Mouse (Mus musculus): ENCODE results near the gene Padi1. TPM values are rescaled to one million over a fixed set of nuclear protein-coding genes. Genes with fewer than 3 reads are reported as not detected.

Gene Padi1
- polyA plus RNA-seq, 1 experiment from 2014 or later: 0.12 TPM

DNA sequence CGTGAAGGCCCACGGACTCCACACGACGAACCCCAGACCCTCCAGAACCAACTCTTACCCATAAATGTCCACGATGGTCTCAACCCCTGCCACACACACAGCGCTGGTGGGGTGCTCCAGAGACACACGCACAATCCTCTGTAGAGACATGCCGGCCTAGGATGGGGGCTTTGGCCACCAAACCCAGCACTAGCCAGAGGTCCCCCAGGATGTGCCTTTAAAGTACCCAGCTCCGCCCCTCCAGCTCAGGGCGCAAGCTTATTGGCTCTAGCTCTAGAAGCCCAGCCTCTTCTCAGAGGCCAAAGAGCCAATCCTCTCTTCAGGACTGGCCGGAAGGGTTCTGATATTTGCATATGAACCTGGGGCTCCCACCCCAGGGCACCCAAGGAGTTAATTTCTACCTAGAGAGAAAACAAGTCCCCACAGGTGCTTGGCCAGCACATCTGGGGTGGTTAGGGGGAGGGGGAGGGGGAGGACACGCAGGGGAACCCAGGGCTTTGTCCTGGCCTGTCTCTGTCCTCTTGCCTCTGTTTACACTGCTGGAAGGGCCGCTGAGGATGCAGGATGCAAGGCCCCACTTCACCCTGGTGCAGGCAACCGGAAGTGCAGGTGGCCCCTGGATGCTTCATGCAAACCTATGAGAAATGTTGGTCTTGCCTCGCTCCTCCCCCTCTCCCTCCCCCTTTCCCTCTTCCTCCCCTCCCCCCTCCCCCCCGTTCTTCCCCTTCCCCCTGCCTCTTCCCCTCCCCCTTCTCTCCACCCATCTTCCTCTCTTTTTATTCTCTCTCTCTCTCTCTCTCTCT lies 34.9 kb downstream of the Padi1 start, which contains the start of gene Padi3:
Gene Padi3, minus strand, starts transcription at position 191 of the 803 bp plus-strand sequence.
- H3K27ac ChIP-seq (replicated peaks; ENCODE audit: low read depth, low read length): no peak within 1 kb of the TSS
- H3K9me3 ChIP-seq (ENCODE audit: control insufficient read depth, low read length): no peaks in the 10 kb centered on the region
- no peak for ATAC-seq (ENCODE audit: low FRiP score, low TSS enrichment)
- no peak within 1 kb of the TSS for H3K4me2 ChIP-seq (ENCODE audit: low read length)
- no peak for DNase-seq
- no peak within 1 kb of the TSS for H3K4me3 ChIP-seq (replicated peaks; ENCODE audit: low read depth, low read length)
- 0 out of 2 replicates have a peak, but pooled peaks cover 5% of the 10 kb centered on the region for H3K4me1 ChIP-seq (ENCODE audit: control insufficient read depth, insufficient read depth, low read length)
- no peaks in the 10 kb centered on the region for H3K36me3 ChIP-seq (ENCODE audit: control insufficient read depth, insufficient read depth, low read length)
- 73% methylated on average over 16 of the region's 16 CpGs for WGBS
- H3K27me3 ChIP-seq (ENCODE audit: control insufficient read depth, insufficient read depth, low read length): no peaks in the 10 kb centered on the region
- no peak within 1 kb of the TSS for H3K9ac ChIP-seq (replicated peaks; ENCODE audit: low read length)

- ATAC-seq (ENCODE audit: low FRiP score, low TSS enrichment) (no peak), DNase-seq (no peak)
- no peak overlapping the region for H3K4me2 ChIP-seq (ENCODE audit: low read length)
- H3K27me3 ChIP-seq (ENCODE audit: control insufficient read depth, insufficient read depth, low read length): no peaks in the 10 kb centered on the region
- 84% methylated on average over 8 of the region's 8 CpGs for WGBS
- H3K4me1 ChIP-seq (ENCODE audit: control insufficient read depth, insufficient read depth, low read length): 0 out of 2 replicates have a peak, but pooled peaks cover 5% of the 10 kb centered on the region
- H3K9me3 ChIP-seq (ENCODE audit: control insufficient read depth, low read length): no peaks in the 10 kb centered on the region
- no peaks in the 10 kb centered on the region for H3K36me3 ChIP-seq (ENCODE audit: control insufficient read depth, insufficient read depth, low read length)
- no peak overlapping the region for H3K9ac ChIP-seq (replicated peaks; ENCODE audit: low read length)
- H3K27ac ChIP-seq (replicated peaks; ENCODE audit: low read depth, low read length): no peak overlapping the region
- no peak overlapping the region for H3K4me3 ChIP-seq (replicated peaks; ENCODE audit: low read depth, low read length)
These were observed 36.5 kb downstream of the Padi1 start for GRCm38 (mm10) chr4:140809118-140809517.

GRCm38 (mm10) chr4:140804601-140805000 lies 41.0 kb downstream of the Padi1 start:
- H3K36me3 ChIP-seq (ENCODE audit: control insufficient read depth, insufficient read depth, low read length): no peaks in the 10 kb centered on the region
- no peaks in the 10 kb centered on the region for H3K9me3 ChIP-seq (ENCODE audit: control insufficient read depth, low read length)
- DNase-seq (no peak), ATAC-seq (ENCODE audit: low FRiP score, low TSS enrichment) (no peak)
- 87% methylated on average over 9 of the region's 9 CpGs for WGBS
- H3K4me3 ChIP-seq (replicated peaks; ENCODE audit: low read depth, low read length): no peak overlapping the region
- H3K9ac ChIP-seq (replicated peaks; ENCODE audit: low read length): no peak overlapping the region
- no peak overlapping the region for H3K4me2 ChIP-seq (ENCODE audit: low read length)
- H3K27me3 ChIP-seq (ENCODE audit: control insufficient read depth, insufficient read depth, low read length): no peaks in the 10 kb centered on the region
- no peak overlapping the region for H3K27ac ChIP-seq (replicated peaks; ENCODE audit: low read depth, low read length)
- H3K4me1 ChIP-seq (ENCODE audit: control insufficient read depth, insufficient read depth, low read length): no peaks in the 10 kb centered on the region

GRCm38 (mm10) chr4:140801364-140801763 lies 44.2 kb downstream of the Padi1 start:
- H3K27ac ChIP-seq (replicated peaks; ENCODE audit: low read depth, low read length): no peak overlapping the region
- DNase-seq (no peak), ATAC-seq (ENCODE audit: low FRiP score, low TSS enrichment) (no peak)
- H3K9ac ChIP-seq (replicated peaks; ENCODE audit: low read length): no peak overlapping the region
- no peak overlapping the region for H3K4me2 ChIP-seq (ENCODE audit: low read length)
- no peaks in the 10 kb centered on the region for H3K4me1 ChIP-seq (ENCODE audit: control insufficient read depth, insufficient read depth, low read length)
- H3K9me3 ChIP-seq (ENCODE audit: control insufficient read depth, low read length): no peaks in the 10 kb centered on the region
- H3K4me3 ChIP-seq (replicated peaks; ENCODE audit: low read depth, low read length): no peak overlapping the region
- H3K27me3 ChIP-seq (ENCODE audit: control insufficient read depth, insufficient read depth, low read length): no peaks in the 10 kb centered on the region
- 88% methylated on average over 3 of the region's 3 CpGs for WGBS
- H3K36me3 ChIP-seq (ENCODE audit: control insufficient read depth, insufficient read depth, low read length): no peaks in the 10 kb centered on the region

- H3K4me3 ChIP-seq (replicated peaks; ENCODE audit: low read depth, low read length): no peak overlapping the region
- 82% methylated on average over 3 of the region's 3 CpGs for WGBS
- H3K4me1 ChIP-seq (ENCODE audit: control insufficient read depth, insufficient read depth, low read length): no peaks in the 10 kb centered on the region
- ATAC-seq (ENCODE audit: low FRiP score, low TSS enrichment): no peak
- H3K36me3 ChIP-seq (ENCODE audit: control insufficient read depth, insufficient read depth, low read length): no peaks in the 10 kb centered on the region
- no peak overlapping the region for H3K9ac ChIP-seq (replicated peaks; ENCODE audit: low read length)
- no peak for DNase-seq
- no peak overlapping the region for H3K27ac ChIP-seq (replicated peaks; ENCODE audit: low read depth, low read length)
- no peak overlapping the region for H3K4me2 ChIP-seq (ENCODE audit: low read length)
- no peaks in the 10 kb centered on the region for H3K9me3 ChIP-seq (ENCODE audit: control insufficient read depth, low read length)
- no peaks in the 10 kb centered on the region for H3K27me3 ChIP-seq (ENCODE audit: control insufficient read depth, insufficient read depth, low read length)
These were observed 48.8 kb downstream of the Padi1 start for GRCm38 (mm10) chr4:140796786-140797185.

DNA sequence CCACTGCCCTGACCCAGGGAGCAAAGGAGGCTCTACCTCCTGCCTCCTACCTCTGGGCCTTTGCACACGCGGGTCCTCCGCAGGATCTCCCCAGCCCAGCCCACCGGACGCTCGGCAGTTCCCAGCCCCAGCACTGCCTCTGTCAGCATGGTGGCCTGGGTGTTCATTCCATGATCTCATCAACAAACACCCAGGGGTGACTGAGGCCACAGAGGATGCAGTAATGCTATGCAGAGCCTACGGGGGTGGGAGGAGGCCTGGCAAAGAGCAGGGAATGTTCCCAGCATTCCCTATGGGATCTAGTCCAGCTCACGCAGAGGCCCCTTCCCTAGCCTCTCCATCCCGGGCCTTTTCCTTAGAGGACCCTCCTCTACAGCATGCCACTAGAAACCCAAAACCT lies 50.9 kb downstream of the Padi1 start:
- no peak overlapping the region for H3K27ac ChIP-seq (replicated peaks; ENCODE audit: low read depth, low read length)
- 88% methylated on average over 9 of the region's 9 CpGs for WGBS
- no peaks in the 10 kb centered on the region for H3K9me3 ChIP-seq (ENCODE audit: control insufficient read depth, low read length)
- H3K36me3 ChIP-seq (ENCODE audit: control insufficient read depth, insufficient read depth, low read length): no peaks in the 10 kb centered on the region
- no peak overlapping the region for H3K4me2 ChIP-seq (ENCODE audit: low read length)
- H3K4me1 ChIP-seq (ENCODE audit: control insufficient read depth, insufficient read depth, low read length): no peaks in the 10 kb centered on the region
- no peak for DNase-seq
- no peak overlapping the region for H3K9ac ChIP-seq (replicated peaks; ENCODE audit: low read length)
- ATAC-seq (ENCODE audit: low FRiP score, low TSS enrichment): no peak
- no peaks in the 10 kb centered on the region for H3K27me3 ChIP-seq (ENCODE audit: control insufficient read depth, insufficient read depth, low read length)
- no peak overlapping the region for H3K4me3 ChIP-seq (replicated peaks; ENCODE audit: low read depth, low read length)

GRCm38 (mm10) chr4:140793795-140794194 lies 51.8 kb downstream of the Padi1 start:
- Histone ChIP-seq H3K27ac (replicated peaks; ENCODE audit: low read depth, low read length) (no peak overlapping the region), H3K9ac (replicated peaks; ENCODE audit: low read length) (no peak overlapping the region), H3K27me3 (ENCODE audit: control insufficient read depth, insufficient read depth, low read length) (no peaks in the 10 kb centered on the region), H3K4me2 (ENCODE audit: low read length) (no peak overlapping the region), H3K9me3 (ENCODE audit: control insufficient read depth, low read length) (no peaks in the 10 kb centered on the region), H3K4me3 (replicated peaks; ENCODE audit: low read depth, low read length) (no peak overlapping the region), H3K36me3 (ENCODE audit: control insufficient read depth, insufficient read depth, low read length) (no peaks in the 10 kb centered on the region), H3K4me1 (ENCODE audit: control insufficient read depth, insufficient read depth, low read length) (no peaks in the 10 kb centered on the region)
- ATAC-seq (ENCODE audit: low FRiP score, low TSS enrichment) (no peak), DNase-seq (no peak)
- WGBS: 42% methylated on average over 9 of the region's 9 CpGs

DNA sequence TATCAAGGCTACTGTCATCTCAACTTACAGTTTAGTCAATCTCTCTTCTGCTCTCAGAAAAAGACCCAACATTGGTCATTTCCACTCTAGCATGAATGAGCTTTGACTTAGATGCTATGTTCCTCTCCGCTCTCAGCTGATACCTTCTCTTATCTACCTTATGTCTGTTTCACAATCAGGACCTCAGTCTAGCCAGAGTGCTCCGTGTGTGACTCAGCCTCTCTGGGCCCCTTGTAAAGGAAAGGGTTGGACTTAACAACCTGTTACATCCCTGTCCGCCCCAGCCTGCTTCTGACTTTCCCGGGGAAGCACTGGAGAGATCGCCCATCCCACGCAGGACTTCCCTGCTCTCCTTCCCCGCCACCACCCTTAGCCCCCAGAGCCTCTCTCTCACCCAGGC lies 53.0 kb downstream of the Padi1 start:
- no peak overlapping the region for H3K4me3 ChIP-seq (replicated peaks; ENCODE audit: low read depth, low read length)
- 89% methylated on average over 7 of the region's 7 CpGs for WGBS

DNA sequence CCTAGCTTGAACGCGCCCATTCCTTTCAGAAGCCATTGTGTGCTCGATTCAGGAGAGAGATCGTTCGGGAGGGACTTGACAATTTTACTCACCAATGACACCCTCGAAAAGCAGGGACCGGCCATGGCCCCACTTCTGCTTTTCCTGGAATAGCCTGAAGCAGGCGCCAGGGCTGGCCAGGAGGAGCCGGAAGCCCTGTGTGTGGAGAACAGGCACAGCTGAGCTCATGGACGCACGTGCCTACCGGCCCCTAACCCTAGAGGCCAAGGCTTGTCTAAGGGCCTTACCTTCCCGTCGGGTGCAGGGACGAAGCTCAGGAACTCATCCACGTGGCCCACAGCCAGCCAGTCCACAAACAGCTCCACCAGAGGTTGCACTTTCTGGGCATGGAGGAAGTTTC lies 54.5 kb downstream of the Padi1 start:
- WGBS: 82% methylated on average over 16 of the region's 16 CpGs
- DNase-seq: no peak
- no peaks in the 10 kb centered on the region for H3K27me3 ChIP-seq (ENCODE audit: control insufficient read depth, insufficient read depth, low read length)
- no peaks in the 10 kb centered on the region for H3K36me3 ChIP-seq (ENCODE audit: control insufficient read depth, insufficient read depth, low read length)
- H3K4me2 ChIP-seq (ENCODE audit: low read length): no peak overlapping the region
- no peak overlapping the region for H3K9ac ChIP-seq (replicated peaks; ENCODE audit: low read length)
- no peaks in the 10 kb centered on the region for H3K9me3 ChIP-seq (ENCODE audit: control insufficient read depth, low read length)
- H3K4me1 ChIP-seq (ENCODE audit: control insufficient read depth, insufficient read depth, low read length): no peaks in the 10 kb centered on the region
- no peak overlapping the region for H3K27ac ChIP-seq (replicated peaks; ENCODE audit: low read depth, low read length)
- no peak overlapping the region for H3K4me3 ChIP-seq (replicated peaks; ENCODE audit: low read depth, low read length)
- ATAC-seq (ENCODE audit: low FRiP score, low TSS enrichment): no peak

More for the DNA sequence above, 53.0 kb downstream of the Padi1 start:
- no peaks in the 10 kb centered on the region for H3K36me3 ChIP-seq (ENCODE audit: control insufficient read depth, insufficient read depth, low read length)
- H3K4me1 ChIP-seq (ENCODE audit: control insufficient read depth, insufficient read depth, low read length): no peaks in the 10 kb centered on the region
- H3K9me3 ChIP-seq (ENCODE audit: control insufficient read depth, low read length): no peaks in the 10 kb centered on the region
- DNase-seq (no peak), ATAC-seq (ENCODE audit: low FRiP score, low TSS enrichment) (no peak)
- H3K27me3 ChIP-seq (ENCODE audit: control insufficient read depth, insufficient read depth, low read length): no peaks in the 10 kb centered on the region
- H3K27ac ChIP-seq (replicated peaks; ENCODE audit: low read depth, low read length): no peak overlapping the region
- no peak overlapping the region for H3K4me2 ChIP-seq (ENCODE audit: low read length)
- no peak overlapping the region for H3K9ac ChIP-seq (replicated peaks; ENCODE audit: low read length)

Measured in midbrain, embryonic 14.5 days (tissue).